In genomic region chr17:56611861-56612564, GRCm38 (mm10) we compare ENCODE assay signal across 8 mouse cellular contexts. TPM values are rescaled to one million over a fixed set of nuclear protein-coding genes. Genes with fewer than 3 reads are reported as not detected.
DNase-seq lines count a peak whose midpoint lies in the region; ATAC-seq and TF ChIP-seq lines count a peak whose summit lies in the region.

No protein-coding gene starts in this region.

- peak; percentile 52 for DNase-seq in CD4-positive, CD25-positive, alpha-beta regulatory T cell, adult 2 months (ENCODE audit: low read depth, low spot score)
- DNase-seq in midbrain, embryonic 11.5 days (ENCODE audit: low spot score, missing footprints): no peak
- DNase-seq in midbrain, postnatal 0 days (ENCODE audit: low spot score): no peak
- peak; percentile 74 for DNase-seq in intestine, embryonic 14.5 days (ENCODE audit: low spot score)
- peak; percentile 87 for DNase-seq in liver, postnatal 0 days
- no peak for DNase-seq in left cerebral cortex, postnatal 25 days (ENCODE audit: low spot score in 2 of 2)

- no peak overlapping the region for H3K27ac ChIP-seq in midbrain, embryonic 11.5 days (ENCODE audit: low read depth, low read length)
- no peak overlapping the region for H3K27ac ChIP-seq in midbrain, postnatal 0 days (ENCODE audit: low read depth, low read length)
- H3K27ac ChIP-seq in intestine, embryonic 14.5 days (ENCODE audit: low read depth): no peak overlapping the region
- peak overlapping the region; percentile 86 for H3K27ac ChIP-seq in liver, postnatal 0 days (ENCODE audit: low read depth)
- peak overlapping the region; percentile 68 for H3K27ac ChIP-seq in testis, adult 2 months (ENCODE audit: control insufficient read depth, insufficient read depth, low read depth, low read length)

- H3K36me3 ChIP-seq in midbrain, embryonic 11.5 days (ENCODE audit: control insufficient read depth, insufficient read depth, low read length): peaks cover 7% of the 10 kb centered on the region
- H3K36me3 ChIP-seq in midbrain, postnatal 0 days (ENCODE audit: insufficient read depth, low read length): peaks cover 33% of the 10 kb centered on the region
- H3K36me3 ChIP-seq in intestine, embryonic 14.5 days (ENCODE audit: control insufficient read depth, insufficient read depth, low read length): peaks cover 36% of the 10 kb centered on the region
- peaks cover 29% of the 10 kb centered on the region for H3K36me3 ChIP-seq in liver, postnatal 0 days (replicated peaks; ENCODE audit: insufficient read depth, low read length)
- H3K36me3 ChIP-seq in testis, adult 2 months (ENCODE audit: control insufficient read depth, insufficient read depth, low read length): no peaks in the 10 kb centered on the region

- no peak for TF ChIP-seq CTCF in midbrain, postnatal 0 days (IDR thresholded peaks at IDR 0.05)
- no peak for TF ChIP-seq CTCF in liver, postnatal 0 days (IDR thresholded peaks at IDR 0.05; ENCODE audit: low read depth)
- TF ChIP-seq CTCF in testis, adult 2 months (IDR thresholded peaks at IDR 0.05; ENCODE audit: control insufficient read depth, insufficient read depth, insufficient replicate concordance, low read depth, low read length): no peak

- no peak overlapping the region for H3K4me3 ChIP-seq in midbrain, embryonic 11.5 days (ENCODE audit: low read depth, low read length)
- H3K4me3 ChIP-seq in midbrain, postnatal 0 days (ENCODE audit: low read depth, low read length): no peak overlapping the region
- peak overlapping the region; percentile 2; the same call in 1 of the 2 replicates for H3K4me3 ChIP-seq in intestine, embryonic 14.5 days (ENCODE audit: low read depth, low read length)
- no peak overlapping the region; the same call in 1 of the 2 replicates for H3K4me3 ChIP-seq in liver, postnatal 0 days (ENCODE audit: low read depth, low read length)
- H3K4me3 ChIP-seq in testis, adult 2 months (ENCODE audit: control insufficient read depth, low read depth, low read length): peak overlapping the region; percentile 99

- H3K9ac ChIP-seq in midbrain, embryonic 11.5 days (ENCODE audit: low read length): no peak overlapping the region
- no peak overlapping the region for H3K9ac ChIP-seq in midbrain, postnatal 0 days (replicated peaks; ENCODE audit: low read length, poor library complexity, severe bottlenecking)
- H3K9ac ChIP-seq in intestine, embryonic 14.5 days (ENCODE audit: low read length): no peak overlapping the region
- H3K9ac ChIP-seq in liver, postnatal 0 days (replicated peaks): 0 out of 2 replicates have a peak overlapping the region, but pooled peaks have one; percentile 5

- intact Hi-C loops in left cerebral cortex, postnatal 25 days (cut with DNase I): loop anchor here (5.0 kb wide), 1 partner anchor 60 kb away; the partner anchor contains the start of gene Ranbp3

- no peak for ATAC-seq in CD4-positive, CD25-positive, alpha-beta regulatory T cell, adult 4 months
- no peak for ATAC-seq in midbrain, embryonic 11.5 days (ENCODE audit: low FRiP score)
- ATAC-seq in midbrain, postnatal 0 days (ENCODE audit: low FRiP score): no peak
- no peak for ATAC-seq in intestine, embryonic 14.5 days (replicated peaks; ENCODE audit: low FRiP score, low TSS enrichment, low read depth)
- ATAC-seq in liver, postnatal 0 days: peak; percentile 42

- no peak for TF ChIP-seq POLR2A in testis, adult 2 months (IDR thresholded peaks at IDR 0.05; ENCODE audit: control insufficient read depth, low read depth, low read length)

- H3K27me3 ChIP-seq in midbrain, embryonic 11.5 days (ENCODE audit: control insufficient read depth, insufficient read depth, low read length): no peaks in the 10 kb centered on the region
- H3K27me3 ChIP-seq in midbrain, postnatal 0 days (ENCODE audit: insufficient read depth, low read length): no peaks in the 10 kb centered on the region
- H3K27me3 ChIP-seq in intestine, embryonic 14.5 days (replicated peaks; ENCODE audit: control insufficient read depth, insufficient read depth, low read length): no peaks in the 10 kb centered on the region
- H3K27me3 ChIP-seq in liver, postnatal 0 days (ENCODE audit: insufficient read depth, low read length): no peaks in the 10 kb centered on the region
- H3K27me3 ChIP-seq in testis, adult 2 months (ENCODE audit: control insufficient read depth, insufficient read depth, low read length): no peaks in the 10 kb centered on the region

- TF ChIP-seq EP300 in liver, postnatal 0 days (IDR thresholded peaks at IDR 0.05; ENCODE audit: low read depth): no peak

- peak overlapping the region; percentile 24; the same call in 1 of the 2 replicates for H3K4me2 ChIP-seq in midbrain, embryonic 11.5 days
- no peak overlapping the region for H3K4me2 ChIP-seq in midbrain, postnatal 0 days (ENCODE audit: low read depth, low read length, poor library complexity, severe bottlenecking)
- H3K4me2 ChIP-seq in intestine, embryonic 14.5 days (ENCODE audit: low read length): 0 out of 2 replicates have a peak overlapping the region, but pooled peaks have one; percentile 18
- H3K4me2 ChIP-seq in liver, postnatal 0 days (ENCODE audit: low read depth, low read length): peak overlapping the region; percentile 63

- peaks cover 28% of the 10 kb centered on the region for H3K4me1 ChIP-seq in midbrain, embryonic 11.5 days (ENCODE audit: control insufficient read depth, insufficient read depth, low read length)
- peaks cover 15% of the 10 kb centered on the region for H3K4me1 ChIP-seq in midbrain, postnatal 0 days (ENCODE audit: insufficient read depth, low read length)
- H3K4me1 ChIP-seq in intestine, embryonic 14.5 days (replicated peaks; ENCODE audit: control insufficient read depth, insufficient read depth, low read length): peaks cover 20% of the 10 kb centered on the region
- H3K4me1 ChIP-seq in liver, postnatal 0 days (ENCODE audit: insufficient read depth): peaks cover 43% of the 10 kb centered on the region
- H3K4me1 ChIP-seq in testis, adult 2 months (ENCODE audit: control insufficient read depth, insufficient read depth, low read length): peaks cover 15% of the 10 kb centered on the region

- WGBS in midbrain, embryonic 11.5 days: 15% methylated on average over 14 of the region's 14 CpGs
- 19% methylated on average over 14 of the region's 14 CpGs for WGBS in midbrain, postnatal 0 days
- 13% methylated on average over 13 of the region's 14 CpGs for WGBS in intestine, embryonic 14.5 days
- 14% methylated on average over 14 of the region's 14 CpGs for WGBS in liver, postnatal 0 days (ENCODE audit: insufficient replicate concordance)

- H3K9me3 ChIP-seq in midbrain, embryonic 11.5 days (ENCODE audit: control insufficient read depth, low read length): no peaks in the 10 kb centered on the region
- H3K9me3 ChIP-seq in midbrain, postnatal 0 days (ENCODE audit: low read length): no peaks in the 10 kb centered on the region
- no peaks in the 10 kb centered on the region for H3K9me3 ChIP-seq in intestine, embryonic 14.5 days (ENCODE audit: control insufficient read depth, low read length)
- no peaks in the 10 kb centered on the region for H3K9me3 ChIP-seq in liver, postnatal 0 days (ENCODE audit: low read length)

RNA-seq across cellular contexts. Expression of gene Rpl36, which starts 1.2 kb away (rescaled TPM):
- 1,000 to 10,000 TPM; 3,663 to 4,818 TPM for polyA plus RNA-seq in CD4-positive, CD25-positive, alpha-beta regulatory T cell, adult 4 months (2017; shearing (Covaris generic))
- polyA plus RNA-seq in midbrain, embryonic 11.5 days (2014; fragmentation: Nextera tagmentation; extraction: Ambion mirVana): 1,209 and 1,332 TPM in 2 replicates
- total RNA-seq in midbrain, postnatal 0 days (2014; rRNA removed): 606 and 1,008 TPM in 2 replicates
- 1,065 and 1,089 TPM in 2 replicates for polyA plus RNA-seq in midbrain, postnatal 0 days (2015; fragmentation: Nextera tagmentation; extraction: Ambion mirVana)
- 2,427 and 2,673 TPM in 2 replicates for polyA plus RNA-seq in intestine, embryonic 14.5 days (2014; fragmentation: Nextera tagmentation; extraction: Ambion mirVana)
- polyA plus RNA-seq in liver, postnatal 0 days (2015; fragmentation: Nextera tagmentation; extraction: Ambion mirVana): 1,436 and 1,479 TPM in 2 replicates
- 1,820 and 2,071 TPM in 2 replicates for polyA plus RNA-seq in testis, adult 2 months (2012; rRNA removed)
- 100 to 1,000 TPM; 334 to 355 TPM for total RNA-seq in left cerebral cortex, postnatal 25 days (2021)

RNA-seq across cellular contexts. Expression of gene 2410015M20Rik, which starts 2.4 kb away (rescaled TPM):
- polyA plus RNA-seq in CD4-positive, CD25-positive, alpha-beta regulatory T cell, adult 4 months (2017; shearing (Covaris generic)): 100 to 1,000 TPM; 280 to 291 TPM
- polyA plus RNA-seq in midbrain, embryonic 11.5 days (2014; fragmentation: Nextera tagmentation; extraction: Ambion mirVana): 182 and 195 TPM in 2 replicates
- total RNA-seq in midbrain, postnatal 0 days (2014; rRNA removed): 58.2 and 72.8 TPM in 2 replicates
- 196 and 197 TPM in 2 replicates for polyA plus RNA-seq in midbrain, postnatal 0 days (2015; fragmentation: Nextera tagmentation; extraction: Ambion mirVana)
- polyA plus RNA-seq in intestine, embryonic 14.5 days (2014; fragmentation: Nextera tagmentation; extraction: Ambion mirVana): 273 and 284 TPM in 2 replicates
- polyA plus RNA-seq in liver, postnatal 0 days (2015; fragmentation: Nextera tagmentation; extraction: Ambion mirVana): 259 and 260 TPM in 2 replicates
- polyA plus RNA-seq in testis, adult 2 months (2012; rRNA removed): 253 and 274 TPM in 2 replicates
- total RNA-seq in left cerebral cortex, postnatal 25 days (2021): 100 to 1,000 TPM; 135 to 142 TPM

RNA-seq across cellular contexts. Expression of gene Lonp1, which starts 14.7 kb away (rescaled TPM):
- polyA plus RNA-seq in CD4-positive, CD25-positive, alpha-beta regulatory T cell, adult 4 months (2017; shearing (Covaris generic)): 1 to 10 TPM; 4.5 to 8.0 TPM
- polyA plus RNA-seq in midbrain, embryonic 11.5 days (2014; fragmentation: Nextera tagmentation; extraction: Ambion mirVana): 44.6 and 48.9 TPM in 2 replicates
- total RNA-seq in midbrain, postnatal 0 days (2014; rRNA removed): 68.1 and 69.5 TPM in 2 replicates
- 40.1 and 40.2 TPM in 2 replicates for polyA plus RNA-seq in midbrain, postnatal 0 days (2015; fragmentation: Nextera tagmentation; extraction: Ambion mirVana)
- polyA plus RNA-seq in intestine, embryonic 14.5 days (2014; fragmentation: Nextera tagmentation; extraction: Ambion mirVana): 64.5 and 71.2 TPM in 2 replicates
- polyA plus RNA-seq in liver, postnatal 0 days (2015; fragmentation: Nextera tagmentation; extraction: Ambion mirVana): 29.8 and 31.9 TPM in 2 replicates
- 22.8 and 23.5 TPM in 2 replicates for polyA plus RNA-seq in testis, adult 2 months (2012; rRNA removed)
- total RNA-seq in left cerebral cortex, postnatal 25 days (2021): 10 to 100 TPM; 63.0 to 63.1 TPM

RNA-seq across cellular contexts. Expression of gene Catsperd, which starts 15.9 kb away (rescaled TPM):
- polyA plus RNA-seq in CD4-positive, CD25-positive, alpha-beta regulatory T cell, adult 4 months (2017; shearing (Covaris generic)): 1 to 10 TPM; 2.6 to 3.5 TPM
- 0.93 and 0.95 TPM in 2 replicates for polyA plus RNA-seq in midbrain, embryonic 11.5 days (2014; fragmentation: Nextera tagmentation; extraction: Ambion mirVana)
- total RNA-seq in midbrain, postnatal 0 days (2014; rRNA removed): 0.99 and 3.0 TPM in 2 replicates
- polyA plus RNA-seq in midbrain, postnatal 0 days (2015; fragmentation: Nextera tagmentation; extraction: Ambion mirVana): 1.5 TPM in 2 replicates
- polyA plus RNA-seq in intestine, embryonic 14.5 days (2014; fragmentation: Nextera tagmentation; extraction: Ambion mirVana): 0.93 and 1.1 TPM in 2 replicates
- polyA plus RNA-seq in liver, postnatal 0 days (2015; fragmentation: Nextera tagmentation; extraction: Ambion mirVana): 0.33 and 0.60 TPM in 2 replicates
- 182 and 184 TPM in 2 replicates for polyA plus RNA-seq in testis, adult 2 months (2012; rRNA removed)
- under 1 TPM; 0.73 TPM for total RNA-seq in left cerebral cortex, postnatal 25 days (2021)

RNA-seq across cellular contexts. Expression of gene Safb, which starts 27.4 kb away (rescaled TPM):
- 10 to 100 TPM; 52.6 to 55.0 TPM for polyA plus RNA-seq in CD4-positive, CD25-positive, alpha-beta regulatory T cell, adult 4 months (2017; shearing (Covaris generic))
- polyA plus RNA-seq in midbrain, embryonic 11.5 days (2014; fragmentation: Nextera tagmentation; extraction: Ambion mirVana): 110 and 113 TPM in 2 replicates
- 56.1 and 56.4 TPM in 2 replicates for total RNA-seq in midbrain, postnatal 0 days (2014; rRNA removed)
- 79.1 and 95.9 TPM in 2 replicates for polyA plus RNA-seq in midbrain, postnatal 0 days (2015; fragmentation: Nextera tagmentation; extraction: Ambion mirVana)
- 73.3 and 81.8 TPM in 2 replicates for polyA plus RNA-seq in intestine, embryonic 14.5 days (2014; fragmentation: Nextera tagmentation; extraction: Ambion mirVana)
- polyA plus RNA-seq in liver, postnatal 0 days (2015; fragmentation: Nextera tagmentation; extraction: Ambion mirVana): 27.0 and 28.4 TPM in 2 replicates
- 104 and 116 TPM in 2 replicates for polyA plus RNA-seq in testis, adult 2 months (2012; rRNA removed)
- 100 to 1,000 TPM; 128 to 147 TPM for total RNA-seq in left cerebral cortex, postnatal 25 days (2021)

Comparison
In these comparisons a context has a peak if more than half of its experiments do, and no peak if none do; other contexts are left out.
1. DNase-seq: peak in CD4-positive, CD25-positive, alpha-beta regulatory T cell, adult 2 months (single experiment), intestine, embryonic 14.5 days (single experiment) and liver, postnatal 0 days (single experiment); none in midbrain, embryonic 11.5 days (single experiment), midbrain, postnatal 0 days (single experiment) and left cerebral cortex, postnatal 25 days (0 of 2).
2. H3K27ac ChIP-seq: peak in liver, postnatal 0 days (single experiment) and testis, adult 2 months (single experiment); none in midbrain, embryonic 11.5 days (single experiment), midbrain, postnatal 0 days (single experiment) and intestine, embryonic 14.5 days (single experiment).
3. H3K4me3 ChIP-seq: peak in intestine, embryonic 14.5 days (single experiment) and testis, adult 2 months (single experiment); none in midbrain, embryonic 11.5 days (single experiment), midbrain, postnatal 0 days (single experiment) and liver, postnatal 0 days (single experiment).